Mouse (Mus musculus) small intestine, adult 10 weeks (tissue): Measurements from ENCODE around the gene Srsf9. TPM values are rescaled to one million over a fixed set of nuclear protein-coding genes. Genes with fewer than 3 reads are reported as not detected.

ENCODE experiments used
- polyA plus RNA-seq: library from polyadenylated mRNA; stranded (reverse); fragments of 350-450 nt; fragmentation: Illumina TruSeq; extraction: RNeasy Lipid Tissue Mini Kit (QIAGEN cat#74804); gene quantifications from one replicate; pipeline ENCODE4 v1.2.3, GENCODE M21; 2014; ENCODE audit warnings: low replicate concordance

Srsf9 gene
- polyA plus RNA-seq, result 24.1 TPM

GRCm38 (mm10) chr5:115326875-115327609 is at the start of gene Srsf9:
Gene Srsf9 (plus strand): TSS chr5:115327177.

DNA sequence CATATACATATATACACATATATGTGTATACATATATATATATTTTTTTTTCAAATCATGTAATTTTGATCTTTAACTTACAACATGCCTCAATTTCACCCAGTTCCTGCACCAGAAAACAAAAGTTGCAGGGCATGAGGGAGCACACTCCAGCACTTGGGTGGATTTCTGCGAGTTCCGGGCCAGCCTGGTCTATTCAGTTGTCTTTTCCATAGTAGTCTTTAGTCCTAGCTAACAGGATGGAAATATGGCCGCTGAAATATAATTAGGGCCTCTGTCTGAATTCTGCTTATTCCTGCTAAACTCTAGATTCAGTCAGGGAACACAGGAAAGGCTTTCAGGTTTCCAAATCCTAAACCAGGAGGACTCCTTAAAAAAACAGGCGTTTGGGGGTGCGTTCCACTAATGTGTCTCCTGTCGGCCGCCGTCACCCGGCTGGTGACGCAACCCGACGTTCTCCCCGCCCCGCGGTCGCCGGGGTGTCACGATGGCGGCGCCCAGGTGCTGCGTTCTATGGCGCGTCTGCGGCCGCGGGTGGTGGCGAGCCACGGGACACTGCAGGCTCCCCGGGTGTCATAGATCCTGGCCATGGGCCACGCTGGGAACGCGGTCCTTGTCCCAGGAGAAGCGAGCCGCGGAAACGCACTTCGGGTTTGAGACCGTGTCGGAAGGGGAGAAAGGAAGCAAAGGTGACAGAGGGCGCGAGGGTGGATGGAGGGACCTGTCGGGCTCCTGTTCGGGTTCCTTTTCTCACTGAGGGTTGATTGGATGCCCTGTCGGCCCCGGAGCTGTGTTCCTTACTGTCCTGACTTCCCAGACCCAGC is 47.5 kb upstream of the Srsf9 start, which contains the start of gene Coq5:
Gene Coq5 (plus strand): TSS at position 441 of the 824 bp plus-strand sequence.

GRCm38 (mm10) chr5:115300792-115301614 is 26.0 kb upstream of the Srsf9 start, which contains the start of gene Dynll1:
Gene Dynll1 (minus strand): TSS chr5:115300999.

DNA sequence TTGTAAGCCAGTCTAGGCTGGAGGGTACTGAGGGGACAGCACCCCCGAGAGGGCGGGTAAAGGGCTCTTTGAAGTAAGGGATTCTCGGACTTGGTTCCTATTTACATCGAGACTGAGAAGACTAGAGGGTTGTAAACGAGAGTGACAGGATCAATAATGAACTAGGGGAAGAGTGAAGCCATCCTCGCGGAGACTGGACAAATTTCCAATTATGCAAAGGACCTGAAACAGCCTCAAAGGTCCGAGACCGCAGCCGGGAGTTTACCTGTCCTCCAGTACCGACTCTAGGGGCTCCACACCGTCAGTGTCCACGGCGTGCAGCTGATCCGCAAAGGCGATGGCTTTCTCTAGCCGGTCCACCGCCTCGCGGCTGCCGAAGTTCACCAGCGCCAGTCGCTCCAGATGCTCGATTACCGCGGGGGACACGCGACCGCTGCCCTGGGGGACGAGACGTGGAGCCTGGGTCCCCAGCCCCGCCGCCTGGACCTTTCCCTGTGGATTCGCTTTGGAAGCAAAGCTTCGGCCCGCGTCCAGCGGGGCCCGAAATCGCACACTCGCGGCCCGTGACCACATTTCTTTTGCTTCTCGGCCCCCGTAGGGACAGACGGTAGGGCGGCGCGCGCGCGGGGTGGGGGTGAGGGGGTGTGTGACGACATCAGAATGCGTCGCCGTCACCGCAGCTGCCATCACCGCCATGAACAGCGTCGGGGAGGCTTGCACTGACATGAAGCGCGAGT is 13.8 kb downstream of the Srsf9 start, which contains the start of the genes Gatc and Triap1:
Gene Gatc (minus strand): TSS at position 602 of the 737 bp plus-strand sequence.
Gene Triap1 (plus strand): TSS at position 649 of the 737 bp plus-strand sequence.

DNA sequence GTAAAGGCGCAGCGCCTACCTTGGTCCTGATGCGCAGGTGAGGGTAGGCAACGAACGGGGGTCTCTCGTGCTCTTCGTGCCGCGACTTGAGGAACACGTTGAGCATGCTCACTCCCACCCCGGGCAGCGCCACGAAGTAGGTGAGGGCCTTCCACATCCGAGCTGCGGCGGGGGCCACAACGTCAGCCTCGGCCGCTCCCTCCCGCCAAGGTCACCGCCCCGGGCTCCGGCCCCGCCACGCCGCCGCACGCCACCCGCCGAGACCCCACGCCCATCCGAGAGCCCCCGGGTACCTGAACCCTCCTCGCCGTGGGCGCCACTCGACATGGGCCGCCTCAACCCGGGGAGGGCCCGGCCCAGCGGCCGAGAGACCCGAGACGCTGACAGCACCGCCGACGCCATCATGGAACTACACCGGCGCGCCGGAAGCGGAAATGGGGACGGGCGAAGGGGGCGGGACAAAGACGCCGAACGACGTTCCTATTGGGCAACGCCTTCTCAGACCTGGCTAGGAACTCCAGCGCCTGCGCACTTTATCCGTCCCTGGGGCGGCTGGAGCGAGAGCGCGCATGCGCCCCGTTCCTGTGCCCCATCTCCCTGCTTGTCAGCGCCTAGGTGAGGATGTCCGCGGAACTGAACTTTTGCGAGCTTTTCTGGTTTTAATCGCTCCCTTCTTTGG is 21.7 kb downstream of the Srsf9 start, which contains the start of gene Cox6a1:
Gene Cox6a1 (minus strand): TSS at position 436 of the 679 bp plus-strand sequence.

Other genes starting within 250 kb of the Srsf9 start
- not detected for gene Gm10401, start 228.9 kb upstream of the Srsf9 start, polyA plus RNA-seq
- gene Acads, start 207.8 kb upstream of the Srsf9 start, polyA plus RNA-seq, result 0.63 TPM
- gene Unc119b, start 192.2 kb upstream of the Srsf9 start, polyA plus RNA-seq, result 3.3 TPM
- gene Mlec, start 169.0 kb upstream of the Srsf9 start, polyA plus RNA-seq, result 74.6 TPM
- not detected for gene Cabp1, start 132.8 kb upstream of the Srsf9 start, polyA plus RNA-seq
- 1.2 TPM for gene Pop5, start 91.3 kb upstream of the Srsf9 start, polyA plus RNA-seq
- gene Rnf10, start 54.3 kb upstream of the Srsf9 start, polyA plus RNA-seq, result 13.1 TPM
- gene Coq5, start 47.5 kb upstream of the Srsf9 start, polyA plus RNA-seq, result 8.6 TPM
- gene Dynll1, start 26.2 kb upstream of the Srsf9 start, polyA plus RNA-seq, result 273 TPM
- gene Gatc, start 14.0 kb downstream of the Srsf9 start, polyA plus RNA-seq, result 23.9 TPM
- gene Triap1, start 14.0 kb downstream of the Srsf9 start, polyA plus RNA-seq, result 11.4 TPM
- 68.8 TPM for gene Cox6a1, start 21.8 kb downstream of the Srsf9 start, polyA plus RNA-seq
- gene Msi1, start 102.4 kb downstream of the Srsf9 start, polyA plus RNA-seq, result 0.93 TPM
- 5.7 TPM for gene Pla2g1b, start 139.1 kb downstream of the Srsf9 start, polyA plus RNA-seq
- 6.2 TPM for gene Sirt4, start 157.5 kb downstream of the Srsf9 start, polyA plus RNA-seq
- gene Pxn, start 179.5 kb downstream of the Srsf9 start, polyA plus RNA-seq, result 5.3 TPM
- 23.6 TPM for gene Rplp0, start 232.3 kb downstream of the Srsf9 start, polyA plus RNA-seq
- 0.74 TPM for gene Gcn1l1, start 238.1 kb downstream of the Srsf9 start, polyA plus RNA-seq